Mouse (Mus musculus) kidney, postnatal 14 days (tissue): ENCODE measurements at regions not wholly inside any gene's neighbourhood (a gene's known extent, or its start where the extent isn't known, plus 50 kb on each side); places are given as distances from the start of the nearest gene placed in this dataset.
A peak's percentile ranks its signal among the peaks of the same experiment; 100 is the strongest.

Source experiments
- DNase-seq: peaks from one replicate; pipeline ENCODE4 v3.0.0; 2022; ENCODE audit warnings: mixed read lengths

GRCm38 (mm10) chr12:59834809-59835208 lies 615.3 kb upstream of the Fbxo33 start:
- DNase-seq, result no peak

GRCm38 (mm10) chr12:59822918-59823317 lies 603.4 kb upstream of the Fbxo33 start:
- no peak for DNase-seq

- DNase-seq, result no peak
These were observed 602.9 kb upstream of the Fbxo33 start for GRCm38 (mm10) chr12:59822435-59822834.

- DNase-seq, result no peak
These were observed 602.2 kb upstream of the Fbxo33 start for GRCm38 (mm10) chr12:59821698-59822097.

- no peak for DNase-seq
These were observed 596.4 kb upstream of the Fbxo33 start for GRCm38 (mm10) chr12:59815965-59816364.

- DNase-seq, result no peak
These were observed 594.8 kb upstream of the Fbxo33 start for GRCm38 (mm10) chr12:59814356-59814755.

GRCm38 (mm10) chr12:59809224-59809623 lies 589.7 kb upstream of the Fbxo33 start:
- no peak for DNase-seq

GRCm38 (mm10) chr12:59798051-59798450 lies 578.5 kb upstream of the Fbxo33 start:
- DNase-seq, result peak; percentile 5

- DNase-seq, result peak; percentile 1
These were observed 571.9 kb upstream of the Fbxo33 start for GRCm38 (mm10) chr12:59791473-59791872.

- no peak for DNase-seq
These were observed 567.3 kb upstream of the Fbxo33 start for GRCm38 (mm10) chr12:59786831-59787230.

GRCm38 (mm10) chr12:59770980-59771379 lies 551.5 kb upstream of the Fbxo33 start:
- no peak for DNase-seq

GRCm38 (mm10) chr12:59762260-59762659 lies 542.7 kb upstream of the Fbxo33 start:
- DNase-seq, result no peak

GRCm38 (mm10) chr12:59744768-59745167 lies 525.2 kb upstream of the Fbxo33 start:
- DNase-seq, result no peak

- DNase-seq, result no peak
These were observed 523.7 kb upstream of the Fbxo33 start for GRCm38 (mm10) chr12:59743211-59743610.

GRCm38 (mm10) chr12:59724951-59725350 lies 505.4 kb upstream of the Fbxo33 start:
- DNase-seq, result peak; percentile 3

- no peak for DNase-seq
These were observed 503.1 kb upstream of the Fbxo33 start for GRCm38 (mm10) chr12:59722471-59723182.

- no peak for DNase-seq
These were observed 493.7 kb upstream of the Fbxo33 start for GRCm38 (mm10) chr12:59713216-59713615.

- DNase-seq, result no peak
These were observed 463.7 kb upstream of the Fbxo33 start for GRCm38 (mm10) chr12:59683235-59683634.

GRCm38 (mm10) chr12:59663161-59663560 lies 443.6 kb upstream of the Fbxo33 start:
- DNase-seq, result no peak

- no peak for DNase-seq
These were observed 411.2 kb upstream of the Fbxo33 start for GRCm38 (mm10) chr12:59630678-59631077.

- DNase-seq, result no peak
These were observed 403.6 kb upstream of the Fbxo33 start for GRCm38 (mm10) chr12:59623147-59623546.

GRCm38 (mm10) chr12:59621132-59621531 lies 401.6 kb upstream of the Fbxo33 start:
- no peak for DNase-seq

GRCm38 (mm10) chr12:59620340-59620739 lies 400.8 kb upstream of the Fbxo33 start:
- DNase-seq, result no peak

GRCm38 (mm10) chr12:59616075-59616474 lies 396.6 kb upstream of the Fbxo33 start:
- DNase-seq, result no peak

- no peak for DNase-seq
These were observed 380.3 kb upstream of the Fbxo33 start for GRCm38 (mm10) chr12:59599785-59600184.
